Mouse (Mus musculus) stomach, embryonic 16.5 days (tissue): ENCODE data around the gene Spdye4b. TPM values are rescaled to one million over a fixed set of nuclear protein-coding genes. Genes with fewer than 3 reads are reported as not detected.

Experiments used
- ATAC-seq: fragments of 200-750 bp; cut with Nextera tagmentation; 2 replicates; pipeline ENCODE4 v1.8.0; 2017; ENCODE audit warnings: moderate number of reproducible peaks, moderate TSS enrichment; ENCODE audit not compliant: insufficient read depth, low FRiP score
- H3K27ac ChIP-seq: fragments of 300-500 bp; sonication (generic); 2 replicates; pipeline ENCODE4 v1.5.1; 2014; ENCODE audit warnings: low read length
- H3K27me3 ChIP-seq: fragments of 300-500 bp; sonication (generic); 2 replicates; pipeline ENCODE4 v1.6.1; 2014; ENCODE audit warnings: low read length, control low read depth, mixed read lengths; ENCODE audit not compliant: control insufficient read depth, insufficient read depth
- H3K36me3 ChIP-seq: fragments of 300-500 bp; sonication (generic); 2 replicates; pipeline ENCODE4 v1.6.1; 2014; ENCODE audit warnings: low read length; ENCODE audit not compliant: control insufficient read depth, insufficient read depth
- H3K4me1 ChIP-seq: fragments of 300-500 bp; sonication (generic); 2 replicates; pipeline ENCODE4 v1.6.1; 2014; ENCODE audit warnings: low read length, control low read depth, mixed read lengths; ENCODE audit not compliant: control insufficient read depth, insufficient read depth
- H3K4me2 ChIP-seq: fragments of 300-500 bp; sonication (generic); 2 replicates; pipeline ENCODE4 v1.6.1; 2014; ENCODE audit warnings: low read depth, low read length, mixed read lengths
- H3K4me3 ChIP-seq: fragments of 300-500 bp; sonication (generic); replicated peaks from 2 replicates; pipeline ENCODE4 v1.5.1; 2014; ENCODE audit warnings: mild to moderate bottlenecking, low read length
- H3K9ac ChIP-seq: fragments of 300-500 bp; sonication (generic); 2 replicates; pipeline ENCODE4 v1.6.1; 2014; ENCODE audit warnings: low read length
- H3K9me3 ChIP-seq: fragments of 300-500 bp; sonication (generic); replicated peaks from 2 replicates; pipeline ENCODE4 v1.6.1; 2016; ENCODE audit warnings: low read length, control low read depth; ENCODE audit not compliant: control insufficient read depth
- WGBS: fragments of 180-500 bp; shearing (Covaris S2); extraction: QIAGEN DNeasy Blood & Tissue Kit; methylation state at CpG from one replicate; pipeline ENCODE4 v1.1.7; 2014; 5-methylcytosine and 5-hydroxymethylcytosine counted together
- microRNA-seq: library from miRNA; unstranded; fragments of <30 nt; microRNA quantifications from one replicate; pipeline ENCODE4, GENCODE M21; 2016
- polyA plus RNA-seq: library from polyadenylated mRNA; unstranded; fragments of >200 nt; fragmentation: Nextera tagmentation; extraction: Ambion mirVana; gene quantifications from 2 replicates; pipeline ENCODE4 v1.2.1, GENCODE M21; 2015

Gene Spdye4b
- polyA plus RNA-seq, 1 experiment from 2014 or later: not detected

DNA sequence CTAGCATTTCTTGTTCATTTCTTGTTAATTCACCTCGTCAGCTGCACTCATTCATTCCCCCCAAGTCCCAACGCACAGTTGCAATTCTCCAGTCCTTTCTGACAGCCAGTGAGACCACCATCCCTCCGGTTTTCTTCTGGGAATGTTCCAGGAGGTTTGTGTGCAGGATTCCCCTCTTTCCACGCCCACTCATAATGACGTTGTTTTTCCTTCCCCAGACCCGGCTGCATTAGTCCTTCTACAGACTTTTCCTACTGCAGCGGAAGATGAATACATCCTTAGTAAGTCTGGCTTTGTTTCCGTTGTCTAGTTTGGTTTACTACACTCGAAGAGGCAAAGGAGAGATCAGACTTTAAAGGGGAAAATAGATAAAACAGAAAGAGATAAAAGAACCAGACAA lies 55.2 kb downstream of the Spdye4b start:
- no peak overlapping the region for H3K27ac ChIP-seq
- no peaks in the 10 kb centered on the region for H3K9me3 ChIP-seq
- peaks cover 5% of the 10 kb centered on the region; the same call in 1 of the 2 replicates for H3K4me1 ChIP-seq
- H3K9ac ChIP-seq: peak overlapping the region; percentile 97
- H3K4me2 ChIP-seq: peak overlapping the region; percentile 81
- 35% methylated on average over 9 of the region's 9 CpGs for WGBS
- no peak for ATAC-seq
- no peaks in the 10 kb centered on the region for H3K36me3 ChIP-seq
- H3K4me3 ChIP-seq: peak overlapping the region; percentile 91
- H3K27me3 ChIP-seq: no peaks in the 10 kb centered on the region

DNA sequence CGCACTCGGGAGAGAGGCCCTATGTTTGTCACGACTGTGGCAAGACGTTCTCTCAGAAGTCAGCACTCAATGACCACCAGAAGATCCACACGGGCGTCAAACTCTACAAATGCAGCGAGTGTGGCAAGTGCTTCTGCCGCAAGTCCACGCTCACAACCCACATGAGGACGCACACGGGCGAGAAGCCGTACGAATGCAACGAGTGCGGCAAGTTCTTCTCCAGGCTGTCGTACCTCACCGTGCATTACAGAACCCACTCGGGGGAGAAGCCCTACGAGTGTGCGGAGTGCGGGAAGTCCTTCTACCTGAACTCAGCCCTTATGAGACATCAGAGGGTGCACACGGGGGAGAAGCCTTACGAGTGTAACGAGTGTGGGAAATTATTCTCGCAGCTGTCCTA lies 64.1 kb downstream of the Spdye4b start:
- H3K4me1 ChIP-seq: no peaks in the 10 kb centered on the region
- WGBS: 96% methylated on average over 26 of the region's 26 CpGs
- H3K4me2 ChIP-seq: no peak overlapping the region
- no peak overlapping the region for H3K9ac ChIP-seq
- peaks cover 55% of the 10 kb centered on the region for H3K36me3 ChIP-seq
- H3K27me3 ChIP-seq: no peaks in the 10 kb centered on the region
- H3K4me3 ChIP-seq: no peak overlapping the region
- no peak for ATAC-seq
- H3K9me3 ChIP-seq: no peaks in the 10 kb centered on the region
- H3K27ac ChIP-seq: no peak overlapping the region

GRCm38 (mm10) chr5:143252039-143252438 lies 71.2 kb downstream of the Spdye4b start:
- Histone ChIP-seq H3K27ac (no peak overlapping the region), H3K4me1 (0 out of 2 replicates have a peak, but pooled peaks cover 11% of the 10 kb centered on the region), H3K4me3 (no peak overlapping the region), H3K4me2 (no peak overlapping the region), H3K36me3 (peaks cover 22% of the 10 kb centered on the region), H3K9ac (no peak overlapping the region), H3K27me3 (peaks cover 54% of the 10 kb centered on the region), H3K9me3 (peaks cover 5% of the 10 kb centered on the region; the same call in 1 of the 2 replicates)
- 70% methylated on average over 6 of the region's 6 CpGs for WGBS
- no peak for ATAC-seq

DNA sequence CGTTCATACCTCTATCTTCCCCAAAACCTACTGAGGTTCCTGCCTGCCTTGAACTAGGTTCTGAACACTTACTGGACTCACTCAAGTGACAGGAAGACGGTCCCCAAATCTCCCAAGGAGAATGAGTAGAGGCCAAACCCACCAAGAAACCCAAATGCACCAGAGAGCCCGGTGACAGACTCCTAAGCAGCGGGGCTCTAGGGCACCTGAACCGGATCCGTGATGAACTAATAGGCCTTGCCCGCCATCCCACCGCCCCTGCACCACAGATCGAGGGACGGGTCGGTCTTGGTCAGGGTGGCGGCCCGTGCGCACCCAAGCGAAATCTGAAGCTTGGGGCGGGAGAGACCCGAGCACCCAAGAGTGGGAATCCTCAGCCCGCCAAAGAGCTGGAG lies 72.0 kb downstream of the Spdye4b start:
- H3K9me3 ChIP-seq: peaks cover 5% of the 10 kb centered on the region; the same call in 1 of the 2 replicates
- no peak for ATAC-seq
- no peak overlapping the region for H3K27ac ChIP-seq
- WGBS: 52% methylated on average over 18 of the region's 18 CpGs
- H3K4me1 ChIP-seq: 0 out of 2 replicates have a peak, but pooled peaks cover 11% of the 10 kb centered on the region
- peaks cover 22% of the 10 kb centered on the region for H3K36me3 ChIP-seq
- H3K27me3 ChIP-seq: peaks cover 59% of the 10 kb centered on the region
- 0 out of 2 replicates have a peak overlapping the region, but pooled peaks have one; percentile 74 for H3K4me2 ChIP-seq
- no peak overlapping the region for H3K9ac ChIP-seq
- peak overlapping the region; percentile 41; the same call in 1 of the 2 replicates for H3K4me3 ChIP-seq

- Histone ChIP-seq H3K9ac (peak overlapping the region; percentile 35; the same call in 1 of the 2 replicates), H3K27me3 (peaks cover 59% of the 10 kb centered on the region), H3K4me2 (peak overlapping the region; percentile 74), H3K36me3 (peaks cover 19% of the 10 kb centered on the region), H3K4me1 (0 out of 2 replicates have a peak, but pooled peaks cover 11% of the 10 kb centered on the region), H3K27ac (no peak overlapping the region), H3K4me3 (peak overlapping the region; percentile 41), H3K9me3 (peaks cover 5% of the 10 kb centered on the region; the same call in 1 of the 2 replicates)
- peak; percentile 29; the same call in 1 of the 2 replicates for ATAC-seq
- WGBS: 8% methylated on average over 103 of the region's 103 CpGs
Observed at GRCm38 (mm10) chr5:143253186-143253880, 72.5 kb downstream of the Spdye4b start.

GRCm38 (mm10) chr5:143253881-143254486 lies 73.2 kb downstream of the Spdye4b start:
- Histone ChIP-seq H3K4me3 (peak overlapping the region; percentile 41), H3K27me3 (peaks cover 59% of the 10 kb centered on the region), H3K4me2 (peak overlapping the region; percentile 74), H3K9ac (peak overlapping the region; percentile 35; the same call in 1 of the 2 replicates), H3K9me3 (peaks cover 5% of the 10 kb centered on the region; the same call in 1 of the 2 replicates), H3K36me3 (peaks cover 18% of the 10 kb centered on the region), H3K27ac (no peak overlapping the region), H3K4me1 (0 out of 2 replicates have a peak, but pooled peaks cover 11% of the 10 kb centered on the region)
- ATAC-seq: no peak
- 16% methylated on average over 81 of the region's 81 CpGs for WGBS

Small RNAs within 50 kb of the gene (microRNA-seq; reads per million reads assigned to microRNA genes)
- gene Gm44405: not detected

Other genes starting within 250 kb of the Spdye4b start
- gene Fscn1, start 220.7 kb upstream of the Spdye4b start, polyA plus RNA-seq: 161 and 176 TPM in 2 replicates
- 35.1 and 35.6 TPM in 2 replicates for gene Rnf216, start 68.0 kb upstream of the Spdye4b start, polyA plus RNA-seq
- gene Olfr718-ps1, start 33.4 kb upstream of the Spdye4b start, polyA plus RNA-seq: 0.06 TPM in 1 of 2 replicates, not detected in the other
- gene Rbak, start 242 bp upstream of the Spdye4b start, polyA plus RNA-seq: 9.3 and 10.3 TPM in 2 replicates
- gene Spdye4a, start 45.9 kb downstream of the Spdye4b start, polyA plus RNA-seq: not detected in 2 replicates
- 11.3 and 12.9 TPM in 2 replicates for gene Zfp12, start 54.1 kb downstream of the Spdye4b start, polyA plus RNA-seq
- 0.60 and 0.74 TPM in 2 replicates for gene Zfp316, start 89.0 kb downstream of the Spdye4b start, polyA plus RNA-seq
- 0.10 TPM in 1 of 2 replicates, not detected in the other for gene Zfp853, start 112.6 kb downstream of the Spdye4b start, polyA plus RNA-seq
- gene E130309D02Rik, start 134.3 kb downstream of the Spdye4b start, polyA plus RNA-seq: 24.4 and 26.1 TPM in 2 replicates
- 63.6 and 71.9 TPM in 2 replicates for gene Zdhhc4, start 148.2 kb downstream of the Spdye4b start, polyA plus RNA-seq
- gene Grid2ip, start 176.3 kb downstream of the Spdye4b start, polyA plus RNA-seq: 2.9 and 4.5 TPM in 2 replicates
- gene Kdelr2, start 222.8 kb downstream of the Spdye4b start, polyA plus RNA-seq: 364 and 376 TPM in 2 replicates